Mouse (Mus musculus): ENCODE measurements around the gene Elk3. TPM values are rescaled to one million over a fixed set of nuclear protein-coding genes. Genes with fewer than 3 reads are reported as not detected.

The Elk3 gene
- polyA plus RNA-seq, 1 experiment from 2014 or later, result 33.9 TPM

GRCm38 (mm10) chr10:93231490-93231889, 79.4 kb downstream of the Elk3 start:
- no peaks in the 10 kb centered on the region for H3K27me3 ChIP-seq
- 76% methylated on average over 4 of the region's 4 CpGs for WGBS
- H3K4me2 ChIP-seq, result no peak overlapping the region
- ATAC-seq (ENCODE audit: insufficient number of reproducible peaks, insufficient read depth, low FRiP score, low TSS enrichment, low read depth), result no peak
- no peak overlapping the region for H3K27ac ChIP-seq
- H3K9ac ChIP-seq, result no peak overlapping the region
- H3K4me1 ChIP-seq, result peaks cover 7% of the 10 kb centered on the region
- H3K9me3 ChIP-seq, result no peaks in the 10 kb centered on the region
- no peak overlapping the region for H3K4me3 ChIP-seq
- H3K36me3 ChIP-seq, result peaks cover 58% of the 10 kb centered on the region

GRCm38 (mm10) chr10:93228401-93229007, 82.4 kb downstream of the Elk3 start:
- Histone ChIP-seq H3K4me1 (peaks cover 11% of the 10 kb centered on the region), H3K9me3 (no peaks in the 10 kb centered on the region), H3K27ac (no peak overlapping the region; the same call in 1 of the 2 replicates), H3K9ac (no peak overlapping the region), H3K4me2 (no peak overlapping the region), H3K27me3 (no peaks in the 10 kb centered on the region), H3K36me3 (peaks cover 46% of the 10 kb centered on the region), H3K4me3 (no peak overlapping the region)
- no peak for ATAC-seq (ENCODE audit: insufficient number of reproducible peaks, insufficient read depth, low FRiP score, low TSS enrichment, low read depth)
- WGBS, result 57% methylated on average over 11 of the region's 11 CpGs

DNA sequence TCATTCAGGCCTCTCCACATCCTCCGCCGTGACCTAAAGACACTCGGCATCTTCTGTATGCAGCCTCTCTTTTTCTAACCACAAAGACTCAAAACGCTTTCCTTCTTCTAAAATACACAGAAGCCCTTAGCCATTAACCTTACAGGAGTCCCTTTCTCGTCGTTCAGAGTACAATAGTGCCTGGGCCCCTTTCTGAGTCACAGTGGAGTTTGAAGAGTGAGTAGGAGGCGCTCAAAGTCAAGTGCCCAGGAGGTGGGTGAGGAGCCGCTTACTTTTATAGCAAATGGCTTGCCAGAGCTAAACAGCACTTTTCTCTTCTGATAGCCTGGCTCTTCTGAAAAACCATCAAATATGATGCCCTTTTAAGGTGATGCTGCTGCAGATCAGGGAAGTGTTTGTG, 83.0 kb downstream of the Elk3 start:
- H3K9me3 ChIP-seq, result no peaks in the 10 kb centered on the region
- H3K27me3 ChIP-seq, result no peaks in the 10 kb centered on the region
- H3K4me1 ChIP-seq, result peaks cover 11% of the 10 kb centered on the region
- H3K4me3 ChIP-seq, result no peak overlapping the region
- no peak overlapping the region for H3K4me2 ChIP-seq
- H3K27ac ChIP-seq, result peak overlapping the region; percentile 48; the same call in 1 of the 2 replicates
- ATAC-seq (ENCODE audit: insufficient number of reproducible peaks, insufficient read depth, low FRiP score, low TSS enrichment, low read depth), result no peak
- no peak overlapping the region for H3K9ac ChIP-seq
- WGBS, result 76% methylated on average over 8 of the region's 8 CpGs
- H3K36me3 ChIP-seq, result peaks cover 40% of the 10 kb centered on the region

DNA sequence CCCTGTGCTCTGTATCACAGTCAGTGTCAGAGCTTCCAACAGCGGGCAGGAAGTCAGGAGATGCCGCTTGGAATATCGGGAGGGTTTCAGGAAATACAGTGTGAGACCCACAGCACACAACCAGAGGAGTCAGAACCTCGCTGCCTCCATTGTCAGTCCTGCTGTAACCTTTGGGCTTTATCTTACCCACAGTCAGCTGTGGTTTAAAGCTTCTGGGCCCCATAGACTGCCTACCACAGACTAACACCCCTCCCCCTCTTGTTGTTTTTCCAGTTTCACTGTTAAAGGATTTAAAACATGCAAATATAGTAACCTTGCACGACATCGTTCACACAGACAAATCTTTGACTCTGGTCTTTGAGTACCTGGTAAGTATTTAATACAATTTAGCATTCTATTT, 85.2 kb downstream of the Elk3 start:
- H3K36me3 ChIP-seq, result peaks cover 30% of the 10 kb centered on the region
- H3K27ac ChIP-seq, result no peak overlapping the region
- H3K4me2 ChIP-seq, result no peak overlapping the region
- H3K4me3 ChIP-seq, result no peak overlapping the region
- H3K9ac ChIP-seq, result no peak overlapping the region
- WGBS, result 67% methylated on average over 6 of the region's 6 CpGs
- ATAC-seq (ENCODE audit: insufficient number of reproducible peaks, insufficient read depth, low FRiP score, low TSS enrichment, low read depth), result no peak
- no peaks in the 10 kb centered on the region for H3K27me3 ChIP-seq
- no peaks in the 10 kb centered on the region for H3K9me3 ChIP-seq
- H3K4me1 ChIP-seq, result peaks cover 11% of the 10 kb centered on the region

DNA sequence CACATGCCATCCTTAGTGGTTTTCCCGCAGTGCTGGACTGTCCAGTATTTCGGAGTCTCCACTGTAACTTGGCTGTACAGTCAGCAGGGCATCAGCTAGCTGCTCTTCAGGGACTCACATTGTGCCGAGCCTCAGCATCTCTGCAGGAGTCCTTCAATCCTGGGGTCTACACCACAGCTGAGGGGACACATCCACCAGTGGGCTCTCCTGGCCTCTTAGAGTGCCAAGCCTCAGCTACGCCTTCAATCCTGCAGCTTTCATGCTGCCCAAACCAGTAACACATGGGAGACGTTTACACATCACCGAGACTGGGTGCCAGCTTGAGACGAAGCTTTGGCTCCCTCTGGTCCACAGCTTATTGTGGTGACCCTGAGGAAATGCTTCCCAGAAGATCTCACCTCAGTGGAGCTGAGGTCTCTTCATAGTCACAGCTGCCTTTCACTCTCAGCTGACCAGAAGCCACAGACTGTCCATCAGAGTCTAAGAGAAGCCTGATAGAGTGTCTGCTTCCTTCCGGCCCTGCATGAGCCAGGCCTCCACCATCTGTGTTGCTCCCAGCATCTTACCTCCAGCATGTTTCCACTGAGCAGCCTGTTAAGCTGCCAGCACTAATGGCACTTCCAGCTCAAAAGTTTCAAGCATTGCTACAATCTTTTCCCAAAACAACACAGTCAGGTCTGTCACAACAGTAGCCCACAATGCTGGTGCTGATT, 95.7 kb downstream of the Elk3 start:
- no peaks in the 10 kb centered on the region for H3K27me3 ChIP-seq
- no peak overlapping the region for H3K27ac ChIP-seq
- H3K4me2 ChIP-seq, result no peak overlapping the region
- no peaks in the 10 kb centered on the region for H3K9me3 ChIP-seq
- H3K4me1 ChIP-seq, result no peaks in the 10 kb centered on the region
- no peak for ATAC-seq (ENCODE audit: insufficient number of reproducible peaks, insufficient read depth, low FRiP score, low TSS enrichment, low read depth)
- H3K36me3 ChIP-seq, result peaks cover 56% of the 10 kb centered on the region
- 84% methylated on average over 8 of the region's 8 CpGs for WGBS
- H3K4me3 ChIP-seq, result no peak overlapping the region
- no peak overlapping the region for H3K9ac ChIP-seq

GRCm38 (mm10) chr10:93214251-93214650, 96.7 kb downstream of the Elk3 start:
- WGBS, result 62% methylated on average over 4 of the region's 4 CpGs
- Histone ChIP-seq H3K9ac (no peak overlapping the region), H3K9me3 (no peaks in the 10 kb centered on the region), H3K27me3 (no peaks in the 10 kb centered on the region), H3K4me1 (no peaks in the 10 kb centered on the region), H3K36me3 (peaks cover 54% of the 10 kb centered on the region), H3K4me2 (no peak overlapping the region), H3K27ac (no peak overlapping the region), H3K4me3 (no peak overlapping the region)
- no peak for ATAC-seq (ENCODE audit: insufficient number of reproducible peaks, insufficient read depth, low FRiP score, low TSS enrichment, low read depth)

DNA sequence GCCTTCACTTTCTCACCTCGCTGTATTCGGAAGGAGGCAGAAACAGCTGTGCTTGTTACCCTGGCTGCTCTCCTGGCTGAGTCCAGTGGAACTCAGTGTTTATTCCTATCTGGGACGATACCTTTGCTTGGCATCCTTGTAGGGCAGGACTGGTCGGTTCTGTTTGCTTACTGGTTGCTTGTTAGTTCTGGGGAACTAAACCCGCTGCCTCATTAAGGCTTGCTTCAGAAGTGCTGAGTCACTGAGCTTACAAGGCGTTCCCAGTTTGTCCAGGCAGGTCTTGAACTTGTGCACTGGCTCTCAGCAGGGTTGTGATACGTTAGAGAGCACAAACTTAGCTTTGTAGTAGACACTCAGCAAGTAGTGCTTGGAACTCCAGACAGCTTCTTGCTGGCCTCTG, 97.6 kb downstream of the Elk3 start:
- no peak overlapping the region for H3K27ac ChIP-seq
- WGBS, result 85% methylated on average over 7 of the region's 7 CpGs
- no peaks in the 10 kb centered on the region for H3K27me3 ChIP-seq
- no peak for ATAC-seq (ENCODE audit: insufficient number of reproducible peaks, insufficient read depth, low FRiP score, low TSS enrichment, low read depth)
- no peak overlapping the region for H3K4me3 ChIP-seq
- H3K9me3 ChIP-seq, result no peaks in the 10 kb centered on the region
- H3K9ac ChIP-seq, result no peak overlapping the region
- peaks cover 50% of the 10 kb centered on the region for H3K36me3 ChIP-seq
- no peak overlapping the region for H3K4me2 ChIP-seq
- 0 out of 2 replicates have a peak, but pooled peaks cover 3% of the 10 kb centered on the region for H3K4me1 ChIP-seq

DNA sequence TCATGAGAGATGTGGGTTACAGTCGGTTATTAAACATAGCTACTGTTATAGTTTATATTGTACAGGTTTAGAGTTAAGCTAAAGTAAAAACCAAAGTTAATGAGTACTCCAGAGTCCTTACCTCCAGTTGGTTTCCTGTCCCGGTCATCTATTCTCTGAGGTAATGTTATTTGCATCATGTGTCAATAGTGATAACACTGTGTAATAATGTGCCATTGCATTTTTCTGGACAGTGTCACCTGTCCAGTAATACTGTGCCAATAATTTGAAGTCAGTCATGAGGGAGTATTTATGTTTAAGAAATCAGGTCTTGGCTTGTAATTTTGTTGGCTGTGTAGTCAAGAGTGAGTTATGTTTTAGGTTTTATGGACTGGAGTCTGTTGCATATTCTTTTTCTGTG, 98.2 kb downstream of the Elk3 start:
- Histone ChIP-seq H3K9me3 (no peaks in the 10 kb centered on the region), H3K4me2 (no peak overlapping the region), H3K4me1 (0 out of 2 replicates have a peak, but pooled peaks cover 3% of the 10 kb centered on the region), H3K27me3 (no peaks in the 10 kb centered on the region), H3K36me3 (peaks cover 44% of the 10 kb centered on the region), H3K9ac (no peak overlapping the region), H3K4me3 (no peak overlapping the region), H3K27ac (no peak overlapping the region)
- 95% methylated on average over 2 of the region's 2 CpGs for WGBS
- no peak for ATAC-seq (ENCODE audit: insufficient number of reproducible peaks, insufficient read depth, low FRiP score, low TSS enrichment, low read depth)

GRCm38 (mm10) chr10:93207176-93207575, 103.8 kb downstream of the Elk3 start:
- H3K4me1 ChIP-seq, result peaks cover 6% of the 10 kb centered on the region; the same call in 1 of the 2 replicates
- no peak overlapping the region for H3K4me3 ChIP-seq
- H3K4me2 ChIP-seq, result no peak overlapping the region
- peaks cover 5% of the 10 kb centered on the region for H3K36me3 ChIP-seq
- no peaks in the 10 kb centered on the region for H3K27me3 ChIP-seq
- no peak for ATAC-seq (ENCODE audit: insufficient number of reproducible peaks, insufficient read depth, low FRiP score, low TSS enrichment, low read depth)
- no peaks in the 10 kb centered on the region for H3K9me3 ChIP-seq
- H3K27ac ChIP-seq, result no peak overlapping the region
- H3K9ac ChIP-seq, result no peak overlapping the region
- WGBS, result 78% methylated on average over 5 of the region's 5 CpGs

DNA sequence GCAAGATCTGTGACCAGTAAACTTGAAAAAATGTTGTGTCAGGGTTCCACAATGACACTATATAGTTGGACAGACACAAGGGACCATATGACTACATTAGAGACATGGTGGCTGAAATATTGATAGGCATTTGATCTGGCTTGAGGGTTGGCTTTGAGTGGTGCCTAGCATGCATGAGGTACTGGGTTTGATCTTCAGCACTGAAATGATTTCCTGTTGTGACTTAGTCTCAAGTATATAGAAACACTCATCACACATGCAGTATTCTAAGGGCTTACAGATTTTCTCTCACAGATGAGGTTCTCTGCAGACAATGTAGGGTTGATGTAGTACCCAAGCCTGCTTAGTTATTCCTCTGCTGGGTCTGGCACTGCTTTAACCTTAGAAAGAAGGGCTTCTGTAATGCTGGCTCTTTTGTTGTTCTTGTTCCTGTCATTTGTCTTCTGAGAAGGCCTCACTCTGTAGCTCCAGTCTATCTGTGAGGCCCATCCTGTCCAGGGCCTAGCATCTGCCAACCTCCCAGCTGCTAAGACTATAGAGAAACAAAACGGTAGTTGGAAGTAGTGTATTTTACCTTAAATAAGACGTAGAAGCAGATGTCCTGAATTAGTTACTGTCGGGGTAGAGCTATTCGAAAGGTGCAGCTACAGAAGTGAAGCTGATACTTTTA, 105.5 kb downstream of the Elk3 start:
- Histone ChIP-seq H3K9me3 (no peaks in the 10 kb centered on the region), H3K4me2 (no peak overlapping the region), H3K36me3 (no peaks in the 10 kb centered on the region), H3K4me3 (no peak overlapping the region), H3K4me1 (peaks cover 6% of the 10 kb centered on the region; the same call in 1 of the 2 replicates), H3K27me3 (no peaks in the 10 kb centered on the region), H3K27ac (no peak overlapping the region), H3K9ac (no peak overlapping the region)
- no peak for ATAC-seq (ENCODE audit: insufficient number of reproducible peaks, insufficient read depth, low FRiP score, low TSS enrichment, low read depth)
- WGBS, result 76% methylated on average over 4 of the region's 4 CpGs

- no peak overlapping the region for H3K9ac ChIP-seq
- WGBS, result 91% methylated on average over 6 of the region's 6 CpGs
- no peak for ATAC-seq (ENCODE audit: insufficient number of reproducible peaks, insufficient read depth, low FRiP score, low TSS enrichment, low read depth)
- H3K27me3 ChIP-seq, result no peaks in the 10 kb centered on the region
- no peak overlapping the region for H3K4me2 ChIP-seq
- no peaks in the 10 kb centered on the region for H3K9me3 ChIP-seq
- peaks cover 3% of the 10 kb centered on the region; the same call in 1 of the 2 replicates for H3K4me1 ChIP-seq
- no peak overlapping the region for H3K4me3 ChIP-seq
- H3K27ac ChIP-seq, result no peak overlapping the region
- peaks cover 13% of the 10 kb centered on the region for H3K36me3 ChIP-seq
Measured at GRCm38 (mm10) chr10:93201846-93202458, 109.0 kb downstream of the Elk3 start.

All from embryonic facial prominence, embryonic 13.5 days (tissue).